Mouse (Mus musculus) large intestine, adult 2 months (tissue): ENCODE measurements at regions not wholly inside any gene's neighbourhood (a gene's known extent, or its start where the extent isn't known, plus 50 kb on each side); places are given as distances from the start of the nearest gene placed in this dataset.

Experiments
- DNase-seq: peaks from one replicate; pipeline ENCODE4 v3.0.0-alpha.2; 2012; ENCODE audit warnings: low read depth, low spot score
- WGBS: fragments of 180-500 bp; shearing (Covaris S2); methylation state at CpG from one replicate; pipeline ENCODE4 v1.1.7; 2018; 5-methylcytosine and 5-hydroxymethylcytosine counted together

GRCm38 (mm10) chr14:58726418-58726817 lies 416.3 kb downstream of the 1700129C05Rik start:
- WGBS: 67% methylated on average over 1 of the region's 1 CpGs
- no peak for DNase-seq

- DNase-seq: no peak
These were observed 427.8 kb downstream of the 1700129C05Rik start for GRCm38 (mm10) chr14:58714856-58715255.

GRCm38 (mm10) chr14:58709861-58710260 lies 432.8 kb downstream of the 1700129C05Rik start:
- WGBS: 43% methylated on average over 7 of the region's 7 CpGs
- no peak for DNase-seq

GRCm38 (mm10) chr14:58709281-58709680 lies 433.4 kb downstream of the 1700129C05Rik start:
- WGBS: 81% methylated on average over 2 of the region's 2 CpGs
- no peak for DNase-seq

GRCm38 (mm10) chr14:58701765-58702164 lies 440.9 kb downstream of the 1700129C05Rik start:
- WGBS: 16% methylated on average over 1 of the region's 1 CpGs
- peak; percentile 11 for DNase-seq

GRCm38 (mm10) chr14:58691129-58691828 lies 451.4 kb downstream of the 1700129C05Rik start:
- 64% methylated on average over 9 of the region's 9 CpGs for WGBS
- DNase-seq: no peak

GRCm38 (mm10) chr14:58687814-58688213 lies 454.9 kb downstream of the 1700129C05Rik start:
- DNase-seq: no peak
- WGBS: 88% methylated on average over 4 of the region's 4 CpGs

- WGBS: 83% methylated on average over 6 of the region's 6 CpGs
- DNase-seq: no peak
These were observed 463.9 kb downstream of the 1700129C05Rik start for GRCm38 (mm10) chr14:58678781-58679180.

- no peak for DNase-seq
- 34% methylated on average over 11 of the region's 11 CpGs for WGBS
These were observed 464.5 kb downstream of the 1700129C05Rik start for GRCm38 (mm10) chr14:58678126-58678656.

- no peak for DNase-seq
- WGBS: 89% methylated on average over 3 of the region's 3 CpGs
These were observed 467.5 kb downstream of the 1700129C05Rik start for GRCm38 (mm10) chr14:58675146-58675545.

GRCm38 (mm10) chr14:58663946-58664345 lies 478.7 kb downstream of the 1700129C05Rik start:
- DNase-seq: no peak
- WGBS: 45% methylated on average over 1 of the region's 1 CpGs

- WGBS: 37% methylated on average over 5 of the region's 5 CpGs
- DNase-seq: peak; percentile 18
These were observed 480.1 kb downstream of the 1700129C05Rik start for GRCm38 (mm10) chr14:58662601-58663000.

- 61% methylated on average over 3 of the region's 3 CpGs for WGBS
- no peak for DNase-seq
These were observed 481.3 kb downstream of the 1700129C05Rik start for GRCm38 (mm10) chr14:58661416-58661815.

- 56% methylated on average over 2 of the region's 2 CpGs for WGBS
- no peak for DNase-seq
These were observed 485.4 kb downstream of the 1700129C05Rik start for GRCm38 (mm10) chr14:58657263-58657662.

GRCm38 (mm10) chr14:58656935-58657238 lies 485.8 kb downstream of the 1700129C05Rik start:
- WGBS: 54% methylated on average over 1 of the region's 1 CpGs
- no peak for DNase-seq

GRCm38 (mm10) chr14:58656212-58656934 lies 486.3 kb downstream of the 1700129C05Rik start:
- DNase-seq: no peak

GRCm38 (mm10) chr14:58653026-58653425 lies 489.7 kb downstream of the 1700129C05Rik start:
- WGBS: 95% methylated on average over 1 of the region's 1 CpGs
- DNase-seq: no peak

More at GRCm38 (mm10) chr14:58656212-58656934, 486.3 kb downstream of the 1700129C05Rik start:
- 68% methylated on average over 4 of the region's 4 CpGs for WGBS

- no peak for DNase-seq
- 84% methylated on average over 3 of the region's 3 CpGs for WGBS
These were observed 490.7 kb downstream of the 1700129C05Rik start for GRCm38 (mm10) chr14:58652004-58652403.

GRCm38 (mm10) chr14:58651210-58651609 lies 491.5 kb downstream of the 1700129C05Rik start:
- 72% methylated on average over 6 of the region's 6 CpGs for WGBS
- DNase-seq: no peak

- DNase-seq: no peak
- WGBS: 78% methylated on average over 7 of the region's 7 CpGs
These were observed 504.4 kb downstream of the 1700129C05Rik start for GRCm38 (mm10) chr14:58638337-58638696.
